Mouse (Mus musculus) G1E (cell line): ENCODE measurements around the gene Copb1. TPM values are rescaled to one million over a fixed set of nuclear protein-coding genes. Genes with fewer than 3 reads are reported as not detected.
"Not testable (repeated sequence)": the region's sequence is repeated elsewhere in the genome, so short reads cannot be mapped to it uniquely, and the experiment has no call there.

Experiments
- ATAC-seq: 2 replicates; pipeline ENCODE4 v1.8.0; 2016; ENCODE audit warnings: mild to moderate bottlenecking; ENCODE audit not compliant: insufficient number of reproducible peaks, poor library complexity, low FRiP score, severe bottlenecking; ENCODE audit errors: extremely low read depth
- DNase-seq: peaks from one replicate; pipeline ENCODE4 v3.0.0; 2012; ENCODE audit warnings: low spot score
- H3K27me3 ChIP-seq: 2 replicates; pipeline ENCODE4 v1.6.1; 2012; ENCODE audit warnings: mild to moderate bottlenecking, low read length, inconsistent platforms; ENCODE audit not compliant: insufficient read depth
- H3K36me3 ChIP-seq: replicated peaks from 2 replicates; pipeline ENCODE3; 2012; ENCODE audit warnings: mild to moderate bottlenecking, inconsistent platforms
- H3K4me1 ChIP-seq: 2 replicates; pipeline ENCODE4 v1.6.1; 2012; ENCODE audit warnings: low read depth, low read length, inconsistent platforms, mixed read lengths; ENCODE audit not compliant: insufficient read depth
- H3K4me3 ChIP-seq: 2 replicates; pipeline ENCODE4 v1.5.1; 2012; ENCODE audit warnings: low read depth, mild to moderate bottlenecking, inconsistent platforms, low read length, moderate library complexity, mixed read lengths
- H3K9me3 ChIP-seq: replicated peaks from 2 replicates; pipeline ENCODE4 v1.6.1; 2012; ENCODE audit warnings: inconsistent platforms
- CTCF ChIP-seq: IDR thresholded peaks from 2 replicates; pipeline ENCODE4 v1.5.1; 2012; ENCODE audit warnings: low read depth, low read length, inconsistent platforms, mixed read lengths
- GATA1 ChIP-seq: IDR thresholded peaks from 2 replicates; pipeline ENCODE4 v1.6.1; 2012; ENCODE audit warnings: borderline replicate concordance, low read length, inconsistent platforms, mixed read lengths
- GATA2 ChIP-seq: IDR thresholded peaks from 2 replicates; pipeline ENCODE4 v1.6.1; 2012; ENCODE audit warnings: low read depth, low read length, inconsistent platforms, borderline replicate concordance
- POLR2AphosphoS5 ChIP-seq: IDR thresholded peaks from 2 replicates; pipeline ENCODE4 v1.6.1; 2012; ENCODE audit warnings: low read depth, low read length, inconsistent platforms; ENCODE audit not compliant: insufficient replicate concordance
- TAL1 ChIP-seq: conservative IDR thresholded peaks from 2 replicates; pipeline ENCODE4 v1.6.1; 2012; ENCODE audit warnings: low read depth, low read length, inconsistent platforms, mixed read lengths
- polyA plus RNA-seq: library from polyadenylated mRNA; stranded (reverse); fragments of >175 nt; gene quantifications from 2 replicates; pipeline ENCODE4 v1.2.3, GENCODE M21; 2012
- total RNA-seq, 2 experiments: library from RNA; stranded (forward) in 1 of 2; stranded (reverse) in 1 of 2; fragments of 200-1000 nt in 1 of 2; fragments of >200 nt in 1 of 2; fragmentation: Nextera tagmentation in 1 of 2; gene quantifications; 2 replicates each; pipeline ENCODE4 v1.2.3; 2014 to 2017

Copb1 gene
- total and polyA plus RNA-seq, 3 experiments: 28.5 to 156 (median 99.9) TPM

GRCm38 (mm10) chr7:114203491-114204359, 50.8 kb downstream of the Copb1 start:
- Histone ChIP-seq H3K36me3 (no peaks in the 10 kb centered on the region), H3K4me3 (no peak overlapping the region), H3K4me1 (peaks cover 22% of the 10 kb centered on the region), H3K9me3 (no peaks in the 10 kb centered on the region), H3K27me3 (peaks cover 9% of the 10 kb centered on the region)
- no peak for TF ChIP-seq CTCF
- TF ChIP-seq GATA2: no peak
- DNase-seq (no peak), ATAC-seq (peak; percentile 54; the same call in 1 of the 2 replicates)

GRCm38 (mm10) chr7:114202972-114203404, 51.5 kb downstream of the Copb1 start:
- Histone ChIP-seq H3K27me3 (peaks cover 8% of the 10 kb centered on the region), H3K4me1 (peaks cover 22% of the 10 kb centered on the region), H3K36me3 (no peaks in the 10 kb centered on the region), H3K4me3 (no peak overlapping the region), H3K9me3 (no peaks in the 10 kb centered on the region)
- ATAC-seq (no peak), DNase-seq (no peak)
- no peak for TF ChIP-seq CTCF
- no peak for TF ChIP-seq GATA2
- TF ChIP-seq POLR2AphosphoS5: no peak
- TF ChIP-seq GATA1: no peak
- TF ChIP-seq TAL1: no peak

GRCm38 (mm10) chr7:114200651-114201050, 53.9 kb downstream of the Copb1 start:
- Histone ChIP-seq H3K36me3 (no peaks in the 10 kb centered on the region), H3K4me1 (peaks cover 22% of the 10 kb centered on the region), H3K9me3 (no peaks in the 10 kb centered on the region), H3K27me3 (peaks cover 8% of the 10 kb centered on the region), H3K4me3 (no peak overlapping the region)
- ATAC-seq (no peak), DNase-seq (no peak)
- TF ChIP-seq GATA2 (no peak), CTCF (no peak), TAL1 (no peak), POLR2AphosphoS5 (no peak), GATA1 (no peak)

- TF ChIP-seq GATA2: no peak
- no peak for TF ChIP-seq GATA1
- no peak for TF ChIP-seq CTCF
- no peak for TF ChIP-seq POLR2AphosphoS5
- no peak for TF ChIP-seq TAL1
- Histone ChIP-seq H3K27me3 (peaks cover 8% of the 10 kb centered on the region), H3K9me3 (no peaks in the 10 kb centered on the region), H3K4me3 (no peak overlapping the region), H3K36me3 (no peaks in the 10 kb centered on the region), H3K4me1 (peaks cover 22% of the 10 kb centered on the region)
- DNase-seq (no peak), ATAC-seq (no peak)
These were observed 54.9 kb downstream of the Copb1 start for GRCm38 (mm10) chr7:114199428-114200110.

GRCm38 (mm10) chr7:114198252-114198651, 56.3 kb downstream of the Copb1 start:
- ATAC-seq (no peak), DNase-seq (no peak)
- Histone ChIP-seq H3K27me3 (peaks cover 8% of the 10 kb centered on the region), H3K4me3 (no peak overlapping the region), H3K4me1 (peaks cover 10% of the 10 kb centered on the region), H3K36me3 (no peaks in the 10 kb centered on the region), H3K9me3 (no peaks in the 10 kb centered on the region)
- TF ChIP-seq GATA1 (no peak), TAL1 (no peak), CTCF (no peak), GATA2 (no peak), POLR2AphosphoS5 (no peak)

GRCm38 (mm10) chr7:114196588-114196987, 57.9 kb downstream of the Copb1 start:
- ATAC-seq, H3K4me1 ChIP-seq, DNase-seq, H3K36me3 ChIP-seq, H3K9me3 ChIP-seq, H3K4me3 ChIP-seq, H3K27me3 ChIP-seq: not testable (repeated sequence)

- H3K4me3 ChIP-seq, DNase-seq, ATAC-seq, H3K4me1 ChIP-seq, H3K36me3 ChIP-seq, H3K27me3 ChIP-seq, H3K9me3 ChIP-seq: not testable (repeated sequence)
These were observed 59.7 kb downstream of the Copb1 start for GRCm38 (mm10) chr7:114194788-114195187.
